21 mouse cellular contexts compared by ENCODE assay signal in the genomic region with DNA sequence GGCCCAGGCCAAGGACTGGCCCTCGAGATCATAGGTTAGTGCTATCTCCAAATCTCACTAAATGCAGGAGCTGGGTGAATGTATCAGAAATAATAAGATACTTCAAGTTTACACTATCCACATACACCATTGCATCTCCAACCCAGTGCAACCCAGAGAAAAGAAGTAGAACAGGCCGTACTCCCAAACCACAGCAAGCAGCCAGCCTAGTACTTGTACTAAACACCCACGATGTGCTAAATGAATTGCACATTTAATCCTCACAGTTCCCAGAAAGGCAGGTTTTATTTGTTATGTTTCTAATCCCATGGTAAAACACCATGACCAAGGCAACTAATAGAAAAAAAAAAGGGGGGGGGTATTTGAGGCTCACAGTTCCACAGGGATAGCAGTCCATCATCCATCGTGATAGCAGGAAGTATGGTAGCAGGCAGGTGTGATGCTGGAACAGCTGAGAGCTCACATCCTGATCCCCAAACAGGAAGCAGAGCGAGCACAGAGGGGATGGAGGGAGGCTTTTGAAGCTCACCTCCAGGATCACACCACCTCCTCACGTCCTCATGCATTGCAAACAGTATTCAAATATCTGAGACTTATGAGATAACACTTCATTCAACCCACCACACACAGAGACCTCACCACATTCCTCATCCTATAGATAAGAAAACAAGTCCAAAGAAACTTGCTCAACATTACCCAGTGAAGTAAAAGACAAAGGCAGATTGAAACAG.
"Had no signal": no experiment of that assay in that cellular context is flagged by ENCODE, and none has a peak within 500 bp of the region (broad histone marks: within the 10 kb centered on the region; RNA-seq: fewer than 3 reads in every experiment).

No protein-coding gene starts in this region.

- H3K27ac ChIP-seq: lung, embryonic 15.5 days; macrophage; midbrain, embryonic 10.5 days; midbrain, embryonic 12.5 days; neural tube, embryonic 13.5 days; neural tube, embryonic 15.5 days had no signal

- DNase-seq: lung, adult 2 months; lung, postnatal 14 days; lung, postnatal 36 days; midbrain, embryonic 14.5 days; retina, postnatal 1 day; right cerebral cortex, adult 18-20 months; right cerebral cortex, postnatal 25 days; right cerebral cortex, postnatal 4 days; spleen, adult 18-20 months; thymus, adult 18-20 months; thymus, postnatal 14 days; thymus, postnatal 36 days had no signal

- H3K4me3 ChIP-seq: lung, embryonic 15.5 days; midbrain, embryonic 10.5 days; midbrain, embryonic 12.5 days; myocyte; neural tube, embryonic 13.5 days; neural tube, embryonic 15.5 days had no signal

- ATAC-seq: lung, postnatal 0 days; midbrain, embryonic 16.5 days had no signal
